Mouse (Mus musculus): ENCODE data around the gene Atxn7l3. TPM values are rescaled to one million over a fixed set of nuclear protein-coding genes. Genes with fewer than 3 reads are reported as not detected.
A peak's percentile ranks its signal among the peaks of the same experiment; 100 is the strongest.
"Not testable (repeated sequence)": the region's sequence is repeated elsewhere in the genome, so short reads cannot be mapped to it uniquely, and the experiment has no call there.

Atxn7l3 gene
- polyA plus RNA-seq, 1 experiment from 2014 or later = 9.6 TPM

DNA sequence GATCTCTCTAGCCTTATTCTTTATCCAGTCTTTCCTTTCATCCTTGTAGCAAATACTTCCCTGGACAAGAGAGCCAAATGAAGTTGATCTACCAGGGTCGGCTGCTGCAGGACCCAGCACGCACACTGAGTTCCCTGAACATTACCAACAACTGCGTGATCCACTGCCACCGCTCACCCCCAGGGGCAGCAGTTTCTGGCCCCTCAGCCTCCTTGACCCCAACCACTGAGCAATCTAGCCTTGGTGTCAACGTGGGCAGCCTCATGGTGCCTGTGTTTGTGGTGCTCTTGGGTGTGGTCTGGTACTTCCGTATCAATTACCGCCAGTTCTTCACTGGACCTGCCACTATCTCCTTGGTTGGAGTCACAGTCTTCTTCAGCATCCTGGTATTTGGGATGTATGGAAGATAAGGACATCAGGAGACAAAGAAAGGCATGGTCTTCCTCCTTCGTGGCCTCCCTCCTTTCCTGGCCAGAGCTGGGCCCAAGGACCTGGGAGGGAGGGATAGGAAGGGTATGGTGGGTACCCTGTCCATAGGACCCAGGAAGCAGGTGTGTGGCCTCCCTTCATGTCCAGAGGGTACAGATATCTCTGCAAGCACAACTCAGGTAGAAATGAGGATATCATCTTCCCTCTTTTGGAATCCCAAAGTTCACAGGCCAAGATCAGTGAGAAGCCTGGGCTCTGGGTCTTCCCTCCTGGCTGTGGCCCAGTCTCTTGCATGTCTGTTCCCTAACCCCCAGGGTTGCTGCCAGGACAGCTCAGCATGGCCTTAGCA lies 8.2 kb downstream of the Atxn7l3 start:
- H3K36me3 ChIP-seq (ENCODE audit: insufficient read depth, low read length) = peaks cover 39% of the 10 kb centered on the region
- no peaks in the 10 kb centered on the region for H3K9me3 ChIP-seq (ENCODE audit: low read length)

DNA sequence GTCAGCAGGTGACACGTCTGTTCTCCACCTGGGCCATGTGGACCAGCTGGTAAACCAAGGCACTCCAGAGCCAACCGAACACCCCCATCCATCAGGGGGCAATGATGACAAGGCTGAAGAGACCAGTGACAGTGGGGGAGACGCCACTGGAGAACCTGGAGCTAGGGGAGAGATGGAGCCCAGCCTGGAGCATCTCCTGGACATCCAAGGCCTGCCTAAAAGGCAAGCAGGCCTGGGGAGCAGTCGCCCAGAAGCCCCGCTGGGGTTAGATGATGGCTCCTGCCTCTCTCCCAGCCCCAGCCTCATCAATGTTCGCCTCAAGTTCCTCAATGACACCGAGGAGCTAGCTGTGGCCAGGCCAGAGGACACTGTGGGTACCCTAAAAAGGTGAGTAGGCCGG lies 8.9 kb downstream of the Atxn7l3 start:
- DNase-seq (ENCODE audit: low spot score) = no peak
- WGBS = 90% methylated on average over 8 of the region's 8 CpGs
- peaks cover 36% of the 10 kb centered on the region for H3K36me3 ChIP-seq (ENCODE audit: insufficient read depth, low read length)
- H3K4me2 ChIP-seq (replicated peaks; ENCODE audit: low read depth, low read length) = no peak overlapping the region
- no peak overlapping the region for H3K27ac ChIP-seq (ENCODE audit: low read length)
- ATAC-seq = no peak
- H3K4me3 ChIP-seq (ENCODE audit: low read depth, low read length) = no peak overlapping the region
- no peak overlapping the region for H3K9ac ChIP-seq (replicated peaks; ENCODE audit: low read depth)
- no peaks in the 10 kb centered on the region for H3K27me3 ChIP-seq (replicated peaks; ENCODE audit: insufficient read depth, low read length)
- no peak for TF ChIP-seq EP300 (IDR thresholded peaks at IDR 0.05)
- TF ChIP-seq CTCF (IDR thresholded peaks at IDR 0.05) = no peak
- peaks cover 7% of the 10 kb centered on the region; the same call in 1 of the 2 replicates for H3K4me1 ChIP-seq (ENCODE audit: insufficient read depth, low read depth, low read length)
- no peaks in the 10 kb centered on the region for H3K9me3 ChIP-seq (ENCODE audit: low read length)

More for the DNA sequence above, 8.2 kb downstream of the Atxn7l3 start:
- no peak for ATAC-seq
- H3K4me3 ChIP-seq (ENCODE audit: low read depth, low read length) = no peak overlapping the region
- no peak overlapping the region for H3K27ac ChIP-seq (ENCODE audit: low read length)
- no peaks in the 10 kb centered on the region for H3K27me3 ChIP-seq (replicated peaks; ENCODE audit: insufficient read depth, low read length)
- 80% methylated on average over 8 of the region's 8 CpGs for WGBS
- no peak for DNase-seq (ENCODE audit: low spot score)
- H3K4me2 ChIP-seq (replicated peaks; ENCODE audit: low read depth, low read length) = no peak overlapping the region
- no peak overlapping the region for H3K9ac ChIP-seq (replicated peaks; ENCODE audit: low read depth)
- no peak for TF ChIP-seq EP300 (IDR thresholded peaks at IDR 0.05)
- no peak for TF ChIP-seq CTCF (IDR thresholded peaks at IDR 0.05)
- H3K4me1 ChIP-seq (ENCODE audit: insufficient read depth, low read depth, low read length) = peaks cover 7% of the 10 kb centered on the region; the same call in 1 of the 2 replicates

GRCm38 (mm10) chr11:102285095-102285834 lies 11.2 kb downstream of the Atxn7l3 start:
- ATAC-seq (peak; percentile 58), DNase-seq (ENCODE audit: low spot score) (no peak)
- Histone ChIP-seq H3K27ac (ENCODE audit: low read length) (peak overlapping the region; percentile 89), H3K27me3 (replicated peaks; ENCODE audit: insufficient read depth, low read length) (no peaks in the 10 kb centered on the region), H3K4me3 (ENCODE audit: low read depth, low read length) (peak overlapping the region; percentile 82), H3K4me2 (replicated peaks; ENCODE audit: low read depth, low read length) (peak overlapping the region; percentile 83), H3K36me3 (ENCODE audit: insufficient read depth, low read length) (peaks cover 14% of the 10 kb centered on the region), H3K9me3 (ENCODE audit: low read length) (no peaks in the 10 kb centered on the region), H3K9ac (replicated peaks; ENCODE audit: low read depth) (peak overlapping the region; percentile 82), H3K4me1 (ENCODE audit: insufficient read depth, low read depth, low read length) (peaks cover 7% of the 10 kb centered on the region; the same call in 1 of the 2 replicates)
- WGBS = under 1% methylated on average over 30 of the region's 31 CpGs
- no peak for TF ChIP-seq EP300 (IDR thresholded peaks at IDR 0.05)
- TF ChIP-seq CTCF (IDR thresholded peaks at IDR 0.05) = no peak

- H3K4me3 ChIP-seq (ENCODE audit: low read depth, low read length) = peak within 1 kb of the TSS; percentile 82
- H3K9ac ChIP-seq (replicated peaks; ENCODE audit: low read depth) = peak within 1 kb of the TSS; percentile 82
- peak; percentile 96 for ATAC-seq
- H3K4me1 ChIP-seq (ENCODE audit: insufficient read depth, low read depth, low read length) = peaks cover 7% of the 10 kb centered on the region; the same call in 1 of the 2 replicates
- H3K27ac ChIP-seq (ENCODE audit: low read length) = peak within 1 kb of the TSS; percentile 89
- peak; percentile 100 for DNase-seq (ENCODE audit: low spot score)
- H3K27me3 ChIP-seq (replicated peaks; ENCODE audit: insufficient read depth, low read length) = no peaks in the 10 kb centered on the region
- peaks cover 13% of the 10 kb centered on the region for H3K36me3 ChIP-seq (ENCODE audit: insufficient read depth, low read length)
- WGBS = under 1% methylated on average over 31 of the region's 32 CpGs
- H3K9me3 ChIP-seq (ENCODE audit: low read length) = no peaks in the 10 kb centered on the region
- TF ChIP-seq CTCF (IDR thresholded peaks at IDR 0.05) (no peak), EP300 (IDR thresholded peaks at IDR 0.05) (peak; percentile 58; the same call in 1 of the 2 replicates)
- H3K4me2 ChIP-seq (replicated peaks; ENCODE audit: low read depth, low read length) = peak within 1 kb of the TSS; percentile 83
Observed at GRCm38 (mm10) chr11:102284501-102285094, 11.8 kb downstream of the Atxn7l3 start, which contains the start of gene Tmub2. Gene Tmub2, plus strand, starts transcription at chr11:102284931.

DNA sequence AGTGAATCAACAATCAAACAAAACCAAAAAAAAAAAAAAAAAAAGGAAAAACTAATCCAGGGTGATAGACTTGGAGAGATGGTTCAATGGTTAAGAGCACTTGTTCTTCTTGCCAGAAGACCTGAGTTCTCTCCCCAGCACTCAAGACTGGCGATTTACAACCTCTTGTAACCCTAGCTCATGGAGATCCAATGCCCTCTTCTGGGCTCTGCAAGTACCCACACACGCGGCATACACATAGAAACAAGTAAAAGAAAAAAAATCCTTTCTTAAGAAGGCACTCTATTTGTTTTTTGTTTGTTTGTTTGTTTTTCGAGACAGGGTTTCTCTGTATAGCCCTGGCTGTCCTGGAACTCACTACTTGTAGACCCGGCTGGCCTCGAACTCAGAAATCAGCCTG lies 12.5 kb downstream of the Atxn7l3 start:
- peaks cover 7% of the 10 kb centered on the region; the same call in 1 of the 2 replicates for H3K4me1 ChIP-seq (ENCODE audit: insufficient read depth, low read depth, low read length)
- no peak for TF ChIP-seq EP300 (IDR thresholded peaks at IDR 0.05)
- TF ChIP-seq CTCF (IDR thresholded peaks at IDR 0.05) = no peak; the same call in 1 of the 2 replicates
- 83% methylated on average over 6 of the region's 6 CpGs for WGBS

DNA sequence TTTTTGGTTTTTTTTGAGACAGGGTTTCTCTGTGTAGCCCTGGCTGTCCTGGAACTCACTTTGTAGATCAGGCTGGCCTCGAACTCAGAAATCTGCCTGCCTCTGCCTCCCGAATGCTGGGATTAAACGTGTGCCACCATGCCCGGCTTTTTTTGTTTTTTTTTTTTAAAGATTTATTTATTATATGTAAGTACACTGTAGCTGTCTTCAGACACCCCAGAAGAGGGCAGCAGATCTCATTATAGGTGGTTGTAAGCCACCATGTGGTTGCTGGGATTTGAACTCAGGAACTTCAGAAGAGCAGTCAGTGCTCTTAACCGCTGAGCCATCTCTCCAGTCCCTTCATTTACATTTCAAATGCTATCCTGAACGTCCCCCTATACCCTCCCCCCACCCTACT lies 16.2 kb downstream of the Atxn7l3 start:
- DNase-seq (ENCODE audit: low spot score); H3K4me3 ChIP-seq (ENCODE audit: low read depth, low read length); H3K27ac ChIP-seq (ENCODE audit: low read length); H3K36me3 ChIP-seq (ENCODE audit: insufficient read depth, low read length); H3K4me2 ChIP-seq (replicated peaks; ENCODE audit: low read depth, low read length); H3K4me1 ChIP-seq (ENCODE audit: insufficient read depth, low read depth, low read length); H3K9ac ChIP-seq (replicated peaks; ENCODE audit: low read depth); H3K27me3 ChIP-seq (replicated peaks; ENCODE audit: insufficient read depth, low read length); ATAC-seq; H3K9me3 ChIP-seq (ENCODE audit: low read length): not testable (repeated sequence)
- WGBS = 64% methylated on average over 6 of the region's 6 CpGs

More for the DNA sequence above, 12.5 kb downstream of the Atxn7l3 start:
- DNase-seq (ENCODE audit: low spot score) = no peak
- peaks cover 13% of the 10 kb centered on the region for H3K36me3 ChIP-seq (ENCODE audit: insufficient read depth, low read length)
- H3K4me3 ChIP-seq (ENCODE audit: low read depth, low read length) = 0 out of 2 replicates have a peak overlapping the region, but pooled peaks have one; percentile 82
- H3K9me3 ChIP-seq (ENCODE audit: low read length) = no peaks in the 10 kb centered on the region
- H3K27ac ChIP-seq (ENCODE audit: low read length) = peak overlapping the region; percentile 89; the same call in 1 of the 2 replicates
- H3K27me3 ChIP-seq (replicated peaks; ENCODE audit: insufficient read depth, low read length) = no peaks in the 10 kb centered on the region
- no peak for ATAC-seq
- no peak overlapping the region for H3K9ac ChIP-seq (replicated peaks; ENCODE audit: low read depth)
- H3K4me2 ChIP-seq (replicated peaks; ENCODE audit: low read depth, low read length) = peak overlapping the region; percentile 83; the same call in 1 of the 2 replicates
